Mouse (Mus musculus): Measurements from ENCODE around the gene Cbx2. TPM values are rescaled to one million over a fixed set of nuclear protein-coding genes. Genes with fewer than 3 reads are reported as not detected.
A peak's percentile ranks its signal among the peaks of the same experiment; 100 is the strongest.

Cbx2 gene
- total RNA-seq, 4 experiments from 2014 or later: 0.29 to 1.1 (median 0.68) TPM

GRCm38 (mm10) chr11:119042466-119043272 lies 19.9 kb downstream of the Cbx2 start:
- no peak for DNase-seq (ENCODE audit: low spot score in 2 of 2)

- DNase-seq (ENCODE audit: low spot score in 2 of 2): no peak
Observed at GRCm38 (mm10) chr11:119043273-119043540, 20.4 kb downstream of the Cbx2 start.

- DNase-seq (ENCODE audit: low spot score in 2 of 2): no peak
Observed at GRCm38 (mm10) chr11:119043761-119044550, 21.2 kb downstream of the Cbx2 start.

- no peak for DNase-seq (ENCODE audit: low spot score in 2 of 2)
Observed at GRCm38 (mm10) chr11:119044551-119045337, 22.0 kb downstream of the Cbx2 start.

GRCm38 (mm10) chr11:119046601-119047245 lies 24.0 kb downstream of the Cbx2 start:
- DNase-seq (ENCODE audit: low spot score in 2 of 2): no peak

GRCm38 (mm10) chr11:119047261-119048132 lies 24.7 kb downstream of the Cbx2 start:
- no peak for DNase-seq (ENCODE audit: low spot score in 2 of 2)

GRCm38 (mm10) chr11:119048133-119048510 lies 25.4 kb downstream of the Cbx2 start:
- no peak for DNase-seq (ENCODE audit: low spot score in 2 of 2)

- DNase-seq (ENCODE audit: low spot score in 2 of 2): no peak
Observed at GRCm38 (mm10) chr11:119050361-119050760, 27.6 kb downstream of the Cbx2 start.

GRCm38 (mm10) chr11:119051426-119051825 lies 28.7 kb downstream of the Cbx2 start:
- DNase-seq (ENCODE audit: low spot score in 2 of 2): no peak

GRCm38 (mm10) chr11:119051927-119052660 lies 29.3 kb downstream of the Cbx2 start:
- no peak for DNase-seq (ENCODE audit: low spot score in 2 of 2)

- no peak for DNase-seq (ENCODE audit: low spot score in 2 of 2)
Observed at GRCm38 (mm10) chr11:119052661-119053256, 30.0 kb downstream of the Cbx2 start.

- no peak for DNase-seq (ENCODE audit: low spot score in 2 of 2)
Observed at GRCm38 (mm10) chr11:119053257-119053670, 30.5 kb downstream of the Cbx2 start.

GRCm38 (mm10) chr11:119053738-119054350 lies 31.1 kb downstream of the Cbx2 start:
- DNase-seq (ENCODE audit: low spot score in 2 of 2): no peak

GRCm38 (mm10) chr11:119054351-119055345 lies 31.9 kb downstream of the Cbx2 start:
- no peak for DNase-seq (ENCODE audit: low spot score in 2 of 2)

- no peak for DNase-seq (ENCODE audit: low spot score in 2 of 2)
Observed at GRCm38 (mm10) chr11:119055571-119056131, 32.9 kb downstream of the Cbx2 start.

GRCm38 (mm10) chr11:119056301-119057211 lies 33.8 kb downstream of the Cbx2 start:
- peak in 1 of 2 experiments; percentile 15 for DNase-seq (ENCODE audit: low spot score in 2 of 2)
